Mouse (Mus musculus) heart, embryonic 13.5 days (tissue): ENCODE measurements around the gene Nr2f6. TPM values are rescaled to one million over a fixed set of nuclear protein-coding genes. Genes with fewer than 3 reads are reported as not detected.

ENCODE experiments used
- ATAC-seq: fragments of 200-750 bp; cut with Nextera tagmentation; 2 replicates; pipeline ENCODE4 v1.8.0; 2017; ENCODE audit warnings: moderate TSS enrichment; ENCODE audit not compliant: insufficient number of reproducible peaks, low FRiP score, low TSS enrichment; ENCODE audit errors: extremely low read depth
- H3K27ac ChIP-seq: fragments of 300-500 bp; sonication (generic); replicated peaks from 2 replicates; pipeline ENCODE4 v1.5.1; 2015; ENCODE audit warnings: moderate library complexity, mild to moderate bottlenecking, inconsistent platforms
- H3K27me3 ChIP-seq: fragments of 300-500 bp; sonication (generic); replicated peaks from 2 replicates; pipeline ENCODE4 v1.6.1; 2015; ENCODE audit warnings: mild to moderate bottlenecking, inconsistent platforms
- H3K36me3 ChIP-seq: fragments of 300-500 bp; sonication (generic); 2 replicates; pipeline ENCODE4 v1.6.1; 2015; ENCODE audit warnings: mild to moderate bottlenecking, inconsistent platforms
- H3K4me1 ChIP-seq: fragments of 300-500 bp; sonication (generic); 2 replicates; pipeline ENCODE4 v1.6.1; 2015; ENCODE audit warnings: inconsistent platforms
- H3K4me2 ChIP-seq: fragments of 300-500 bp; sonication (generic); 2 replicates; pipeline ENCODE4 v1.6.1; 2015; ENCODE audit warnings: inconsistent platforms, mild to moderate bottlenecking, moderate library complexity
- H3K4me3 ChIP-seq: fragments of 300-500 bp; sonication (generic); 2 replicates; pipeline ENCODE4 v1.5.1; 2015; ENCODE audit warnings: moderate library complexity, mild to moderate bottlenecking, inconsistent platforms
- H3K9ac ChIP-seq: fragments of 300-500 bp; sonication (generic); 2 replicates; pipeline ENCODE4 v1.6.1; 2015; ENCODE audit warnings: inconsistent platforms, mild to moderate bottlenecking, moderate library complexity
- H3K9me3 ChIP-seq: fragments of 300-500 bp; sonication (generic); 2 replicates; pipeline ENCODE4 v1.6.1; 2016; ENCODE audit warnings: inconsistent platforms
- WGBS: fragments of 180-500 bp; shearing (Covaris S2); methylation state at CpG from one replicate; pipeline ENCODE4 v1.1.7; 2015; ENCODE audit warnings: mixed read lengths; 5-methylcytosine and 5-hydroxymethylcytosine counted together
- polyA plus RNA-seq: library from polyadenylated mRNA; unstranded; fragments of >200 nt; fragmentation: Nextera tagmentation; extraction: Ambion mirVana; gene quantifications from 2 replicates; pipeline ENCODE4 v1.2.1, GENCODE M21; 2015

The Nr2f6 gene
- polyA plus RNA-seq, 1 experiment from 2014 or later, result 36.6 TPM

GRCm38 (mm10) chr8:71375581-71376422 lies 6.0 kb downstream of the Nr2f6 start:
- H3K9ac ChIP-seq, result peak overlapping the region; percentile 73
- H3K36me3 ChIP-seq, result peaks cover 58% of the 10 kb centered on the region
- WGBS, result 13% methylated on average over 59 of the region's 74 CpGs
- H3K27ac ChIP-seq, result no peak overlapping the region; the same call in 1 of the 2 replicates
- H3K9me3 ChIP-seq, result no peaks in the 10 kb centered on the region
- peak overlapping the region; percentile 40 for H3K4me3 ChIP-seq
- ATAC-seq, result no peak
- peak overlapping the region; percentile 69 for H3K4me2 ChIP-seq
- 0 out of 2 replicates have a peak, but pooled peaks cover 8% of the 10 kb centered on the region for H3K27me3 ChIP-seq
- H3K4me1 ChIP-seq, result peaks cover 57% of the 10 kb centered on the region

DNA sequence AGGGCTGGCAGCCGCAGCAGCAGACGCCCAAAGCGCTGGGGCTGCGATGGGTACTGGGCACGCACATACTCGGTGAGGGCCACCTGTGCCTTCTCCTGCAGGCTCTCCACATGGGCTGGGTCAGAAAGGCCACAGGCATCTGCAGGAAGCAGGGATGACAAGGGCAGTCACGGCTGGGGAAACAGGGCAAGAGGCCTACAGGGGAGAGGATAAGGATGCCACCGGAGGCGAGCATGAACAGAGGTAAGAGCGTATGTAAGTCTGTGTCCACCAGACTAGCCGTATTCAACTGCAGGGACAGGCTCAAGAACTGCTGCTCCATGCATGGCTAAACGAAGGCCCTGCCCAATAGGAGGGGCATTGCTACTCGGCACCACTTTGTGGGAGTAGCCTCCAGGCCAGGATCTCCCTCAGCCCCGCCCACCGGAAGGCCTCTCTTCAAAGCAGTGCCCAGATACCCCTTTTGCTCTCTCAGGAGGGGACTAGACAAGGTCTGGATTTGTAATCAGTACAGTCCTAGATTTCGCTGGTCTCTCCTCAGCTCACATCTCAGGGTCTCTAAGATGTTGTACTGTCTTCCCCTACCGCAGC lies 7.0 kb downstream of the Nr2f6 start:
- H3K9me3 ChIP-seq, result no peaks in the 10 kb centered on the region
- H3K4me2 ChIP-seq, result no peak overlapping the region
- H3K27ac ChIP-seq, result no peak overlapping the region
- 0 out of 2 replicates have a peak, but pooled peaks cover 4% of the 10 kb centered on the region for H3K27me3 ChIP-seq
- H3K9ac ChIP-seq, result no peak overlapping the region
- ATAC-seq, result no peak
- 74% methylated on average over 17 of the region's 17 CpGs for WGBS
- H3K4me1 ChIP-seq, result peaks cover 57% of the 10 kb centered on the region
- H3K36me3 ChIP-seq, result peaks cover 61% of the 10 kb centered on the region
- H3K4me3 ChIP-seq, result no peak overlapping the region

GRCm38 (mm10) chr8:71373000-71373399 lies 8.8 kb downstream of the Nr2f6 start:
- WGBS, result 85% methylated on average over 3 of the region's 3 CpGs
- no peak overlapping the region for H3K4me3 ChIP-seq
- H3K36me3 ChIP-seq, result peaks cover 67% of the 10 kb centered on the region
- ATAC-seq, result no peak
- 0 out of 2 replicates have a peak, but pooled peaks cover 4% of the 10 kb centered on the region for H3K27me3 ChIP-seq
- no peak overlapping the region for H3K27ac ChIP-seq
- no peak overlapping the region for H3K9ac ChIP-seq
- H3K4me2 ChIP-seq, result no peak overlapping the region
- H3K9me3 ChIP-seq, result no peaks in the 10 kb centered on the region
- H3K4me1 ChIP-seq, result peaks cover 58% of the 10 kb centered on the region

DNA sequence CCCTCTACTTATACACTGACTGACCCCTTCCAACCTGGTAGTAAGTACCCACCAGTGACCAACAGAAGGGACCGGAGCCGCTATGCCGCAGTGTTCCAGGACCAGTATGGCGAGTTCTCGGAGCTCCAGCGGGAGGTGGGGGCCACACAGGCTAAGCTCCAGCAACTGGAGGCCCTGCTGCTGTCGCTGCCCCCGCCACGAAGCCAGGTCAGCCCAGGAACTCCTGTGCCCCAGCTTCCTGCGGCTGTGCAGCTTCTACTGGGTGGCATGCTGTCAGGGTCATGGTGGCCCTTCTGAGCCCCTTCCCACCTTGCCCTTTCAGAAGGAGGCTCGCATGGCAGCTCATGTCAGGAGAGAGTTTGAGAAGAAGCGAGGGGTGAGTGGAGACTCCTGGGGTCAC lies 9.3 kb downstream of the Nr2f6 start:
- Histone ChIP-seq H3K27ac (no peak overlapping the region), H3K9ac (no peak overlapping the region), H3K9me3 (no peaks in the 10 kb centered on the region), H3K4me1 (peaks cover 63% of the 10 kb centered on the region), H3K27me3 (0 out of 2 replicates have a peak, but pooled peaks cover 2% of the 10 kb centered on the region), H3K36me3 (peaks cover 61% of the 10 kb centered on the region), H3K4me2 (no peak overlapping the region), H3K4me3 (no peak overlapping the region)
- 87% methylated on average over 12 of the region's 12 CpGs for WGBS
- no peak for ATAC-seq

DNA sequence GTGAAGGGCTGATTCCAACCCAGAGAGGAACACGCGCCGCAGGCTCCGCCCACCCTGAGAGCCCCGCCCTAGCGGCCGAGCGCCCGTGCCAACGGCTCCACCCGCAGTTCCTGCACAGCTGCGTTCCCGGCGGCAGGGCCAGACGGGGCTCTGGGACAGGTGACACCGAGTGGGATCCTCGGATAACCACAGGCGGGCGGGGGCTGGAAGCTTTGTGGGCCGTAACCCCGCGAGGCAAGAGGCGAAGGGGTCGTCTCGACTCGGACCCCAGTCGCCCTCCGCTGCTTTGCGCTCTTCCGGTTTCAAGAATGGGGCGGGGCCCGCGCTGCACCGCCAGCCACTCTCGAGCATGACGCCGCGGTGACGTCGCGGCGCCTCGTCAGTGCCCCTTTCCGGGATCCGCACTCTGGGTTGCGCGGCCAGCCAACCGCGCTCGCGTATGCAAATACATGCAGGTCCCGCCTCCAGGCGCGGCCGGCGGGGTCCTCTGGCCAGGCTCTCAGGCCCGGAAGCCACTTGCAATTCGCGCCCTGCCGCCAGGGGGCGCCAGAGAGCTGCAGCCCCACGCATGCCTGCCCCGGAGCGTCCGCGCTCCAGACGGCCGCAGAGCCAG lies 10.4 kb downstream of the Nr2f6 start, which contains the start of gene Ocel1:
Gene Ocel1 (plus strand): TSS at position 63 of the 613 bp plus-strand sequence.
- Histone ChIP-seq H3K9me3 (no peaks in the 10 kb centered on the region), H3K27ac (peak within 1 kb of the TSS; percentile 78), H3K4me3 (peak within 1 kb of the TSS; percentile 66), H3K4me2 (peak within 1 kb of the TSS; percentile 72), H3K9ac (peak within 1 kb of the TSS; percentile 74), H3K27me3 (no peaks in the 10 kb centered on the region), H3K36me3 (peaks cover 51% of the 10 kb centered on the region), H3K4me1 (peaks cover 56% of the 10 kb centered on the region)
- WGBS, result 1% methylated on average over 68 of the region's 68 CpGs
- peak; percentile 85 for ATAC-seq

- Histone ChIP-seq H3K27ac (peak overlapping the region; percentile 78), H3K4me2 (peak overlapping the region; percentile 72)
- 17% methylated on average over 5 of the region's 5 CpGs for WGBS
Measured at GRCm38 (mm10) chr8:71370711-71371235, 11.0 kb downstream of the Nr2f6 start.

DNA sequence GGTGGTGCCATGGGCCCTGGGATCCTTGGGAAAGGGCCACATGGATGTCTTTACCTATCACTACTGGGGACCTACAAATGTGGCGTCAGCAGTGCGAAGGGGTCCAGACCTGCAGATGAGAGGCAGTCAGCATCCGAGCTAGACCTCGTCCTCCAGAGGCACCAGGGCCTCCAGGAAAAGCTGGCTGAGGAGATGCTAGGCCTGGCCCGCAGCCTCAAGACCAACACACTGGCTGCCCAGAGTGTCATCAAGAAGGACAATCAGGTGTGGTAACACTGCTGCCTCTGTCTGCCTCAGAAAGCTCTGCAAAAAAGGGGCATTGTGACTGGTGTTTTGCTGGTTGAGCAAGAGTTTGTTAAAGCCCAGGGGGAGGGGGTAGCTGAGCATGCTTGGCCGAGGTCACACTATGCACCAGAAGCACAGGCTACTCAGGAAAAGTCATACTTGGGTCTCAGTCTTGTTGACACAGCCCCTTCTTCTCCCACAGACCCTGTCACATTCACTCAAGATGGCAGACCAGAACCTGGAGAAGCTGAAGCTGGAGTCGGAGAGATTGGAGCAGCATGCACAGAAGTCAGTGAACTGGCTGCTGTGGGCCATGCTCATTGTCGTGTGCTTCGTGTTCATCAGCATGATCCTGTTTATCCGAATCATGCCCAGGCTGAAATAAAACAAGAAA lies 12.6 kb downstream of the Nr2f6 start:
- Histone ChIP-seq H3K4me2 (no peak overlapping the region), H3K36me3 (peaks cover 31% of the 10 kb centered on the region), H3K4me3 (no peak overlapping the region), H3K4me1 (peaks cover 40% of the 10 kb centered on the region), H3K27ac (peak overlapping the region; percentile 65), H3K9me3 (no peaks in the 10 kb centered on the region), H3K27me3 (no peaks in the 10 kb centered on the region), H3K9ac (0 out of 2 replicates have a peak overlapping the region, but pooled peaks have one; percentile 33)
- ATAC-seq, result no peak
- WGBS, result 88% methylated on average over 10 of the region's 10 CpGs

More at GRCm38 (mm10) chr8:71370711-71371235, 11.0 kb downstream of the Nr2f6 start:
- ATAC-seq, result no peak
- peaks cover 46% of the 10 kb centered on the region for H3K36me3 ChIP-seq
- H3K9ac ChIP-seq, result peak overlapping the region; percentile 74
- peak overlapping the region; percentile 66 for H3K4me3 ChIP-seq
- H3K27me3 ChIP-seq, result no peaks in the 10 kb centered on the region
- H3K4me1 ChIP-seq, result peaks cover 54% of the 10 kb centered on the region
- H3K9me3 ChIP-seq, result no peaks in the 10 kb centered on the region

DNA sequence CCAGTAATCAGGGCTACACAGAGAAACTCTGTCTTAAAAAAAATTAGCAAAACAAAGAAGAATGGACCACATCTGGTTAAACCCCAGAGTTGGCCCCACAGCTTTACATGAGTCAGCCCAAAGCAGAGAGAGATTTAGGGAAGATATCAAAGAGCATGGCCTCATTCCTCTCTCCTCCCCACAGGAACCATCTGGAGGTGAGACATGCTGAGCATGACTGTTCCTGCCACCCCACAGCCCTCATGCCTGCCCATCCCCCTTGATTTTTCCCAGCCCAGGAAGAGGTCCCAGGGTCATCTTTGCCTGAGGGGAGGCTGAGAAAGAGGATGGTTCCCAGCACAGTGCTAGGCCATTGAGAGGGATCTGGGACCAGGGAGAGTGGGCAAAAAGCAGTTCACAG lies 13.4 kb downstream of the Nr2f6 start:
- Histone ChIP-seq H3K4me3 (peak overlapping the region; percentile 72; the same call in 1 of the 2 replicates), H3K27me3 (no peaks in the 10 kb centered on the region), H3K27ac (peak overlapping the region; percentile 93; the same call in 1 of the 2 replicates), H3K36me3 (peaks cover 22% of the 10 kb centered on the region), H3K4me1 (peaks cover 40% of the 10 kb centered on the region), H3K9ac (peak overlapping the region; percentile 84), H3K9me3 (no peaks in the 10 kb centered on the region), H3K4me2 (peak overlapping the region; percentile 87)
- ATAC-seq, result no peak

DNA sequence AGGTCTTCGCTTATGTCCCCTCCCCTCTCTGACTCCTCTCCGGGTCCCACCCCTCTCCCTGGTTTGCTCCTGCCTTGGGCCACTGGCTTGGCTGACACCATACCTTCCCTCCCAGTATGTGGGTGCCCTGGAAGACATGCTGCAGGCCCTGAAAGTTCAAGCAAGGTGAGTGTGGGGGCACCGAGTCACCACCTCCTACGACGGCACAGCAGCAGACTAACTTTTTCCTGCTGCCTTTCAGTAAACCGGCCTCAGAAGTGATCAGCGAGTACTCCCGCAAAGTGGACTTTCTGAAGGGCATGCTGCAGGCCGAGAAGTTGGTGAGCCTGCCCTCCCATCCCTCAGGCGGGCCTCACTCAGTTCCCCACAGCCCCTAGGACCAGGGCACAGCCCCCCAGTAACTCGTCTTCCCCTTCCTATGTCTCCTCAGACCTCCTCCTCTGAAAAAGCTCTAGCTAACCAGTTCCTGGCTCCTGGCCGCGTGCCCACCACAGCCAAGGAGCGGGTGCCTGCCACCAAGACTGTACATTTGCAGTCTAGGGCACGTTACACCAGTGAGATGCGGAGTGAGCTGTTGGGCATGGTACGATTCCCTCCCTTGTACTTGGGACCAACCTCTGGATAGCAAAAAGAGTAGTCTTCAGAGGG lies 14.1 kb downstream of the Nr2f6 start:
- ATAC-seq, result no peak
- H3K27me3 ChIP-seq, result no peaks in the 10 kb centered on the region
- no peaks in the 10 kb centered on the region for H3K9me3 ChIP-seq
- peak overlapping the region; percentile 93 for H3K27ac ChIP-seq
- peak overlapping the region; percentile 84 for H3K9ac ChIP-seq
- H3K4me3 ChIP-seq, result peak overlapping the region; percentile 72
- WGBS, result 50% methylated on average over 17 of the region's 17 CpGs
- H3K36me3 ChIP-seq, result peaks cover 21% of the 10 kb centered on the region
- H3K4me2 ChIP-seq, result peak overlapping the region; percentile 87
- H3K4me1 ChIP-seq, result peaks cover 40% of the 10 kb centered on the region

- H3K9me3 ChIP-seq, result no peaks in the 10 kb centered on the region
- H3K4me2 ChIP-seq, result peak within 1 kb of the TSS; percentile 87
- ATAC-seq, result peak; percentile 77
- no peaks in the 10 kb centered on the region for H3K27me3 ChIP-seq
- peak within 1 kb of the TSS; percentile 72 for H3K4me3 ChIP-seq
- under 1% methylated on average over 56 of the region's 56 CpGs for WGBS
- H3K27ac ChIP-seq, result peak within 1 kb of the TSS; percentile 93
- peaks cover 19% of the 10 kb centered on the region for H3K36me3 ChIP-seq
- H3K9ac ChIP-seq, result peak within 1 kb of the TSS; percentile 84
- peaks cover 40% of the 10 kb centered on the region for H3K4me1 ChIP-seq
Measured at GRCm38 (mm10) chr8:71366771-71367528, 14.8 kb downstream of the Nr2f6 start, which contains the start of gene Use1. Gene Use1 (plus strand): TSS chr8:71366848.
